Mouse (Mus musculus) frontal cortex, adult 2 months (tissue): ENCODE results near the gene Cdc16. TPM values are rescaled to one million over a fixed set of nuclear protein-coding genes. Genes with fewer than 3 reads are reported as not detected.
"Not testable (repeated sequence)": the region's sequence is repeated elsewhere in the genome, so short reads cannot be mapped to it uniquely, and the experiment has no call there.

Experiments
- DNase-seq, 2 experiments: peaks; one replicate each; pipeline ENCODE4 v3.0.0; 2022; ENCODE audit warnings: low spot score in 1 of 2; ENCODE audit errors: extremely low spot score in 1 of 2
- polyA plus RNA-seq: library from polyadenylated mRNA; depleted of rRNA; stranded (reverse); fragments of >200 nt; gene quantifications from 2 replicates; pipeline ENCODE4 v1.2.3, GENCODE M21; 2012; rRNA removed

The Cdc16 gene
- 61.4 and 61.6 TPM in 2 replicates for polyA plus RNA-seq

DNA sequence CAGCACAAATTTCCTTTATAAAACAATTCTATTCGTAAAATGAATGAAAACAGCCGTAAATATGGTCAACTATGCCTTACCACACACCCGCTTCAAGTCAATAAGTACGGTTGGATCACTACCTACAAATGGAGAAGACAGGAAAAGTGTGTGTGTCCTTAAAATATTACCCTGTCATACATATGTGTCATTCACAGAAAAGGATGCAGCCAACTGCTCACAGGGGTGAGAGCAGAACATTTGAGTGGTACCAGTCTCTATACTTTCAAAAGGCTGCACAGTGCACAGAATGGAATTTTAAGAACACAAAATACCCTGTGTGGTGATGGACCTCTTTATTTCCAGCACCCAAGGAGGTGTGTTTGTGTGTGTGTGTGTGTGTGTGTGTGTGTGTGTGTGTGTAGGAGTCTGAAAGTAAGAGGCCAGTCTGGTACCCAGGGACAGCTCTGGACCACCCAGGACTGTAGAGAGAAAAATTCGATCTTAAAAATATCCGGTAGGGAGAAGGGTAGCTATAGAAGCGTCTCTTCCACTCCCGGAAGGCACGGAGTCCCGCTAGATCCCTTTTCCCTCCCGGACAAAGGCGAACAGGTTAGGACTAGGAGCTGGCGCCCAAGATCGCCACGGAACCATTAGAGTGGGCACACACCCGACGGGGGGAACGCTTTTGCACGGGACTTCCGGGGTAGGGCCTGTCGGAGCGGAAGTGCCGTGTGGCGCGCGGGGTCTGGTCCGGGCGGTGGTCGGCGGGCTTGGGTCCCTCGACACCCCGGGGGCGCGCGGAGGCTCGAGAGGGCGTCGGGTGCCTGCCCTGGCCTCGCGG, at the start of gene Cdc16:
TSS of gene Cdc16 (plus strand) at position 695 of the 823 bp plus-strand sequence.
- peak; percentile 49 to 94 for DNase-seq

DNA sequence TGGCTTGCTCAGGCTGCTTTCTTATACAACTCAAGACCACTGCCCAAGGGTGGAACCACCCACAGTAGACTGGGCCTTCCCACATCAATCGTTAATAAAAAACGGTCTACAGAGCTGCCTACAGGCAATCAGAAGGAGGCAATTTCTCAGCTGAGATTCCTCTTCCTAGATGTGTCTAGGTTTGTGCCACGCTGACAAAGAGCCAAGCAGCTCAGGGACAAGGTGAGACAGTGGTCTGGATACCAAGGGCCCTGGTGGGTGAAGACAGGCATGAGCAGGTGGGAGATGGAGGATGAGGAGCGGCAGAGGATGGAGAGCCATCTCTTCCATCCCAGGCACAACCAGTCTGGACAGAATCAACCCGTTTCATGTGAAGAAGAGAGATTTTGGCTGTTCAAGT, 49.0 kb upstream of the Cdc16 start:
- DNase-seq, result no peak

DNA sequence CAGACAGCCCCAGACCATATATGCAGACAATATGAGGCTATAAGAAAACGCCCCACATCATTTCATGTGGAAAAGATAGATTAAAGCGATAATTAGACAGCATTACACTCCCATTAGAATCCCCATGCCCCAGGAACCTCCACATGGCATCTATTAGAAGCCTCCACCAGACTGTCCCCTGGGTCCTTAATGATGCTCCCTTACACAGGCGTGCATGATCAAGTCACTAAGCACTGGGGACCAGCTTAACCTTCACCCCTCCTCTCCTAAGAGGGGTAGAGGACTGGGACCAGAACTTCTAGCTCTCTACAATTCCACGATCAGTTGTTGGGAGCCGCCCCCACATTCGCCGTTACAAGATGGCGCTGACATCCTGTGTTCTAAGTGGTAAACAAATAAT, 38.5 kb upstream of the Cdc16 start:
- no peak for DNase-seq

DNA sequence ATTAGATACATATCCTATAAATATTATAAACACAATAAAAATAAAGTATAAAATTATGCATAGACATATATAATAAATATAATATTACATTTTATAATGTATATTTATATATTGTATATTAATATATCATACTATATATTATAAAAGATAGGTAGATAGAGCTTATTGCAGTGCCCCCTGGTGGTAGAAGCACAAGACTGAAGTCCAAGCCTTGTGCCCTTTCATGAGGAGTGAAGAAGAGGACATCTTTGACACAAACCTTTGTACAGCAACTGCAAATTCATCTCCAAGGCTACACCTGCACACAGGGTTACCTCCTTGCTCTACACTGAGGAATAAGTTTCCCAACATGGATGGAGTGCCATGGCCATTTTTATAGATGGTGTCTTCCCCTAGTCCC, 31.8 kb upstream of the Cdc16 start:
- DNase-seq, result peak in 1 of 2 experiments; percentile 78

DNA sequence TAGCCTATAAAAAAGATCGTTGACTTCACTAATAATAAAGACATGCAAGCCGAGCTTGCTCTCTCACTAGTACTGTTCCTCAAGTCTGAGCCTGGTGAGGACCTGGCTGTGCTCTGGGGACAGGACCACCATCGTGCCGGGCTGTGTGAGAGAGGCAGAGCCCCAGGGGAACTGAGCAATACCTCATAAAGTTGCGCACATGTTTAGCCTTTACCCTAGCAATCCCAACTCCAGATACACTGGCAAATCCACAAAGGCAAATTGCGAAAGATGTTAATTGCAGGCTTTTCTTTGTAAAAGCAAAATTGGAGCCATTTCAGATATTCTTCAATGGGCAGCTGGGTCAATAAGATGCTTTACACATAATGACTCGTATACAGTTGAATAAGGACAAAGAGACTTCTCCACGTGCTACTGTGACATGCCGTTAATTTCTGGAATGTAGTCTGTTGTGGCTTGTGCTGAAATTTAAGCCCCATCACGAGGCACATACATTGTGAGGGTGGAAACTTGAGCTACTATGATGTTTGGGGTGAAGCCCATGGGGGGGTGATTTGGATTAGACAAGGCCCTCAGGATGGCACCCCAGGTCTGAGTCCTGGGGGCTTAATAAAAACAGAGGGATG, 29.9 kb upstream of the Cdc16 start:
- DNase-seq, result no peak

DNA sequence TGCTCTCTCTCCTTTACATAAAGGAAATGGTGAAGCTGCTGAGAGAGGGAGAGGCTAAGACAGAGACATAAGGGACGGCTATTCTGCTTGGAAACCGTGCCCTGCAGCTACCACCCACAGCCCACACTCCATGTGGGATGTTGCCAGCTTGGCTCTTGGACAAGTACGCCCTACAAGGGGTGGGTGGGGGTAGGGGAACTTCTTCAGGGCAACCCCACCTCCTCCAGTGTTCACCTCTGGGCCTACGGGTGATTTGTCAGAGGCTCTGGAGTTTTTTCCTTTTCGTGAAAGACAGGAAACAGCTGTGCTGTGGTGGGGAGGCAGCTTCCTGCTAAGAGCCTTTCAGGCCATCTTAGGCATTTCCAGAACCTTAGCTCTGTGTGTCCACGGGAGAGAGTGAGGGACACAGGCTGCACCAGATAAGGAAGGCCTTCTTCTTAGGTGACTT, 17.1 kb upstream of the Cdc16 start:
- peak in 1 of 2 experiments; percentile 47 for DNase-seq

DNA sequence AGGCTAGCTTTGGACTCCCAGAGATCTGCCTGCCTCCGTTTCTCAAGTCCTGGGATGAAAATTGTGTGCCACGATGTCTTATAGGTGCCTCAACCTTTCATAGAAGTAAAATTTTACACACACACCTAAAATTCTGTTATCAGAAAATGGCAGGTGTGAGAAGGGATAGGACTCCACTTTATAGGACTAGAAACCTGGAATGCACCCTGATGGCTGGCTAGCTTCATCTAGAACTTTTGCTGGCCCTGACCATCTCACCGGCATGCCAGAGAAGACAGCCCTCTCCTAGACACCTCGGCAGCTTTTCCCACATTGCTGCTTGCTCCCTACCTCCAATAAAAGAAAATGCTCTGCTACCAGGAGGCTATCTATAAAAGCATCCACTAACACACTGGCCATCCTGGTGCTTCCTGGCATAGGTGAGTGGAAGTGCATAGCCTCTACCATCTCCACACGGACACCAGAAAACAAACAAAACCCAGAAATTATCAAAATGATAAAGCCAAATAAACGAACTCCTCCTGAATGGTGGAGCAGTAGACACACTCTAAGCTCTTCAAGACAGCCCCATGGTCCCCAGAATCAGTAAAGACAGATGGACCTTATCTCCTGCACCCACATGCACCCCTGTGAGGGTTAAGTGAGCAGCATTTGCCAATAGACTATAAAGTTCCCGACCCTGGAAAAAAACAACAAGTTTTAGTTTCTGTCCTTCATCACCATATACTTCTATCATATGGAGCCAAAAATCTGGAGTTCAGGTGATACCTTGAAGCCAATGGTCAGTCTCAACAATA, 16.5 kb upstream of the Cdc16 start:
- DNase-seq, result no peak

DNA sequence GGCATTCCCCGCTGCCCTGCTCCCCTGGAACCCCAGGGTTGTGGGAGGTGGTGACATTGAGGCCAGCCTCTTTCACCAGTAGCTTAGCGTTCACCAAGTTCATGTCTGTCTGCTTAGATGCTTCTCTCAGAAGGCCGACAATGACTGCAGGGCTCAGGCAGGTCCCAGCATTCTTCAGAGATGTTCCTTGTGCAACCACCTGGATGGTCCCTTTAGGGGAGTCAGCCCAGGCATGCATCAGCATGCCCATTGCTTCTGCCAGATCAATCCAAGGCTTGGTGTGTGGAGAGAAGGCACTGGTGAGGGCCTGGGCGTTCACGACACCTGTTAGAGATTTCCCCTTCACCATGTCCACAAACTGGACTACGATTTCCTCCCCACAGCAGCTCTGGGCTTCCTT, 11.3 kb upstream of the Cdc16 start:
- not testable (repeated sequence) for DNase-seq

DNA sequence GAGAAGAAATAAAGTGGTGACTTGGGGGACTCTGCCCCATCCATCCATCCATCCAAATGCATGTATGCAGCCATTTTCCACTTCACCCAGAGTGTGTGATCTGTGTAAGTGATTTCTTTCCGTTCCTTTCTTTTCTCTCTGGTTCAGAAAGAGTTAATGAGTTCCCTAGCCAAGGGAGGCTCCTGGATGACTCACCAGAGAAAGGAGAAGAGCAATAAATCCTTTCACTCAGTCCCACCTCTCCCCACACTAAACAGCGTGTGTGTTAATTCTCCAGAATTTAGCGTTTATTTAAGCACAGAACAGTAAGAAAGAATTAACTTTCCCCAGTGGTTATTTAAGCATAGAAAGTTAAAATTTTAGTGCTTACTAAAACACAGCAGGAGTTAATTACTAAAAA, 9.8 kb upstream of the Cdc16 start:
- DNase-seq, result no peak

DNA sequence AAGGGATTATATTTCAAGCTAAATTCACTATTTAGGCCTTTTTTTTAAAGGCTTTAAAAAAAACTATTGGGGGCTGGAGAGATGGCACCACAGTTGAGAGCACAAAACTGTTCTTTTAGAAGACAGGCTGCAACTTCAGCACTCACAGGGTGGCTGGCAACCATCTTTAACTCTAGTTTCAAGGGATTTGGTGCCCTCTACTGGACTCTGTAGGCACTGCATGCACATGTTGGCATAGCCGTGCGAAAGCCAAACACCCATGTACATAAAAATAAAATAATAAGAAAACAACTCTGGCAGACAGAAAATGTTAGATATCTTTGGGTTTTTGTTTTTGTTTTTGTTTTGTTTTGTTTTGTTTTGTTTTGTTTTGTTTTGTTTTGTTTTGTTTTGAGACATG, 3.8 kb upstream of the Cdc16 start:
- DNase-seq, result peak in 1 of 2 experiments; percentile 77

DNA sequence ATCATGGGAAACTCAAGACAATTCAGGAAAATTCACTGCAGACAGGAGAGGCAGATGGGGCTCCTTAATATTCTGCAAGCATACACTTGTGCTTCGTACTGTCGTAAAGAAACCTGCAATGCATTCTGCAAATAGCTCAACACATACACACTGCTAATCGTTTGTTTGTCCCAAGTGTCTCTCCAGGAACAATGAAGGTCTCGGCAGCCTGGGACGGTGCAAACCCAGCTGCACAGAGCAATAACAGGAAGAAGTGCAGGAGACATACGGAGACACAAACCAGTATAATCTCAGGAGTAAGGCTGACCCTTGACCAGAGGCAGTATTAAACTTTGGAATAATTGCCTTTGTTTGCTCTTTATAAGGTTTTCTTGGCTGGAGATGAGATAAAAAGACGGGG, 996 bp upstream of the Cdc16 start:
- no peak for DNase-seq

DNA sequence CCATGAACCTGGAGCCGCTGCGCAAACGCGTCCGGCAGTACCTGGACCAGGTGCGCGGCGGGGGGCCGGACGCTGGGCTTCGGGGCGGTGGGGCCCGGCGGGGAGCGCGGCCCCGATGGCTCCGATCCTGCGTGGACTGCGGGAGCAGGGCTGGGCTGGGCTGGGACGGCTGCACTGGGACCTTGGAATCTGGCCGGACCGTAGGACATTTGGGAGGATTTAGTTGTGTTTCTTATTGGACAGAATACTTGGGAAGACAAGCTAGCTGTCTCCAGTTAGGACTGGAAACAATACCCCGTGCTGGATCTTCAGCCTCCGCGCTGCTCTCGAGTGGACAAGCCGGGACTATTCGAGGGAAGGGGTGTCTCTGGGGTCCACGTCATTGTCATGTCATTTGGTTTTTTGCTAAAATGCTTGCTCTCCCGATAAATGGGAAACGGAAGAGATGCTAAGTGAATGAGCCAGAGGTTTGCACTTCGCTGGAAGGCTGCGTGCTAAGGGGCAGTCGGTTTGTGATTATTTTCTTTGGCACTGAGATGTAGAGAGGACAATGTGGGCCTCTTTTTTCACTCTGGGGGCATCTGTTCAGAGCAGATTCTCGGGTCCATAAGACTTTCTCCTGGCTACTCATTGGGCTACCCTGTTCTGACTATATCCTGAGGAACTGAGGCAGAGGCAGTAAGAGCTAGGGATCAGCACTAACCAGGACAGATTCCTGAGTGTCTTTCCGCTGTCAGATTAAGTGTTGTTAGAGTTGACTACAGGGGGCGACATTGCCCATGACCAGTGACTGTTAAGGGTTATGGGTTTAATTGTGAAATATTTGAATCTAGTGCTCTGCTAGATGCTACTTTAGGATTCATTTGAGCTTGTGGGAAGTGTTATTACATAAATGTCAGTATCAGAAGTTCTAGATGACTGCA, 590 bp downstream of the Cdc16 start:
- DNase-seq, result peak in 1 of 2 experiments; percentile 40

DNA sequence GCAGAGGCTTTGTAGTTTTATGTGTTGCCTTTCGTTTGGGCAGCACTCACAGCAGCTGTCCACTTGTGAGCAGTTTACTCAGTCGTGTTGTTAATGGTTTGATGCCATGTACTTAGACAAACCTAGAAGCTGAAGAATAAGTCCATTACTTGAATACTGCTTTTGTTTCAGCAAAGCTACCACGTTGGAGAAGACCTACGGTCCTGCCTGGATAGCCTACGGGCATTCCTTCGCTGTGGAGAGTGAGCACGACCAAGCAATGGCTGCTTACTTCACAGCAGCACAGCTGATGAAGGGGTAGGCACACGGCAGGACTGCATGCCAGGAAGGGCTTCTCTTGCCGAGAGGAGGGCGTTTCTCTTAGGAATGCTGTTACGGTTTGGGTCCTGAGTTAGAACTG, 11.7 kb downstream of the Cdc16 start:
- no peak for DNase-seq

DNA sequence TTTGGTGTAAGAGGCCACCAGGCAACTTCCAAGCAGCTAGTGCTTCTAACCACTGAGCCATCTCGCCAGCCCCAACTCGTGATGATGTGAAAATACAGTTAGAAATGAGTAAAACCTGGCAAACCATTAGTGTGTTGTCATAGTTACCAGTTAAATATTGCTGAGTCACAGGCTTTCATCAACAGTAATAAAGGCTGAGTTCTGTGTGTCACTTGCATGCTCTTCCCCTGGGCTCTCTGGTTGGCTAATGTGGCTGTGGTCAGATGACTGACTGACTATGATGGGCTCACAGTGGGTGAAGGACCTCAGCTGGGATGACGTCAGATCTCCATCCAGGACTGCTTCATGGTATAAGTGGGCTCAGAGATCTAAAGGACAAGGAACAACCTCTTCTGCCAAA, 23.1 kb downstream of the Cdc16 start:
- no peak for DNase-seq

DNA sequence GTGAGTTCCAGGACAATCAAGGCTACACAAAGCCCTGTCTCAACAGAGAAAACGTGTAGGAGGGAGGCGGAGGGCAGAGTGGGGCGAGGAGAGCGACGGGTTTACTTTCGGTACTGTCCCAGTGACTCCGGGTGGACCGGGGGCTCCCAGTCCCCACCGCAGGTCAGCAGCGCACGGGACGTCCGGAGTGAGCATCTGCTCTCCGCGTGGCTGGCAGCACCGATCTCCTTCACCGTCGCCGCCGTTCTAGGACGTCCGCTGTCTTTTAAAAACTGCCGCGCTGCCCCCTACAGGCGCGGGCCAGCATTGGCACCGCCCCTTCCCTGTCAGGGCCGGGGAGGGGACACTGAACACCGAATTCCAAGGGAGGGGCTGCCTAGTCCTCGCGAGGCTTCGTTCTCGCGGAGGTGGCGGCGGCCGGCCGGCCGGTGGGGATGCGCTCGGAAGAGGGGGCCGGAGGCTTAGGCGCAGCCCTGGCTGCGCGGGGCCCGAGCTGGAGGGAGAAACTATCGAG, 27.8 kb downstream of the Cdc16 start, which contains the start of gene Upf3a:
TSS of gene Upf3a (plus strand) at position 366 of the 514 bp plus-strand sequence.
- peak; percentile 77 to 90 for DNase-seq

DNA sequence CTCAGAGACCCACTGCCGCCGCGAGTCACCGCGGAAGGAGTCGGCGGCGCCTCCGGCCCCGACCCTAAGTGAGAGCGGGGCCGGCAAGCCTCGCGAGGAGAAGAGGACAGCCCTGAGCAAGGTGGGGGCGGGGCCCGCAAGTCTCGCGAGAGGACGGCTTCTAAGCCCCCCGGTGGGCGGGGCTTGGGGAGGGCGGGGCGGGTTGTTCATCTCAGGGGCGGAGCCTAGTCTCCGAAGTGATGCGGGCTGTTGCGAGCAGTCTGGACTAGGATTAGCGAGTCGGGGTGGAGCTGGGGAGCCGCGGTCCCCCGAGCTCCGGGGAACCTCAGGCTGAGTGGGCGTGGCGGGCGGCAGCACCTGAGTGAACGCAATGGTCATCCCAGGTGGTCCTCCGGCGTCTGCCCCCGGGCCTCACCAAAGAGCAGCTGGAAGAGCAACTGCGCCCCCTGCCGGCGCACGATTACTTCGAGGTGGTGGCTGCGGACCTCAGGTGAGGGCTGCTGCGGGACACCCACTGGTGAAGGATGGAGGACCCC, 28.4 kb downstream of the Cdc16 start:
- DNase-seq, result peak; percentile 77 to 96

DNA sequence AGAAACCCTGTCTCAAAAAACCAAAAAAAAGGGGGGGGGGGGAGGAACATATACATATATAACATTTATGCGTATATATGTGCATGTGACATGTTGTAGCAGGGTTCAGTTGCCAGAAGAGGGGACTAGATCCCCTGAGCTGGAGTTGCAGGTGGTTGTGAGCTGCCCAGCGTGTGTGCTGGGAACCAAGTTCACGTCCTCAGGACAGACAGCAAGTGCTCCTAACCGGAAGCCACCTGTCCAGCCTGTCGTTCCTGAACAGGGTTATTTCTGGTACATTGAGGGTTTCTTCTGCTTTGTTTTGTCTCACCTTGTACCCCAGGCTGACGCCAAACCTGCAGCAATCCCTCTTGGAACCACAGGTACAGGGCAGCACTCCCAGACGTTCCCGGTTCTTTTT, 32.1 kb downstream of the Cdc16 start:
- DNase-seq, result no peak

DNA sequence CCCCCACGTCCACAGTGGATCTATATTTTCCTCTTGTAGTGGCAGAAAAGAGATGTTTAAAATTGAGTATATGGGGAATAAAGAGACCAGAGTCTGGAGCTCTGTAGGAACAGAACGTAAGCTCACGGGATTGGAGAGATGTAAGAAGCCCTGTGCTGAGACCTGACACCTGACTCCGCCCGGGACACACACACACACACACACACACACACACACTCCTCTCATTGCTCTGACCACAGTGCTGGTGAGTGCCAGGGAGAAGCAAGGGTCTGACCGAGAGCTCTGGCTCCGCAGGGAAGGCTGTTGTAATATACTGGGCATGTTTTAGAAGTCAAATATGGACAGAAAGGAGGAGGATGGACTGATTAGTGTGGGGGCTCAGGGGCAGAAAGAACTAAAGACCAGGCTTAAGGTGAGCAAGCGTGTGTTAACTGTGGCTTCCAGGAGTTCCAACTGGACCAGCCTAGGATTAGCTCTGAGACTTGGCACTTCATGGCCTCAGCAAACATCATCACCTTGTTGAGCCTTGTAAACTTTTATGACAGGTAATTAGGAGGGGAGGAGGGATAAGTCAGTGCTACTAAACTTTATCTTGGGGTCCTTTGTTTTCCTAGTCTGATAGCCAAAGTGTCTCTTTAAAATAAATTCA, 35.7 kb downstream of the Cdc16 start:
- DNase-seq, result no peak

DNA sequence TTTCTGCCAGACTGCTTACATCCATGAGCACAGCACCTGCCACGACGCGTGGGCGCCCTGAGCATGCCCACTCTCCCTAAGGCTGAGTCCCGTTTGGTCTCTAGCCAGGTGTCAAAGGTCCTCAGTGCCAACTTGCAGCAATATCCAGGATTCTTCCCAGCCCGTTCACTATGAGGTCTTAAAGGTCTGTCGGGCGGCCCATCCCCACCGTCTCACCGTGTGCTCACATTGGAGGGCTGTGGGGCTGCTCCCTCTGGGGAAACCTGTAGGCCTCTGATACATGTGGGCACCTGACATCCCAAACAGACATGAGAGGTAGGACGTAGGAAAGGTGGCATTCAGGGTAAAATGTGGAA, 36.2 kb downstream of the Cdc16 start:
- no peak for DNase-seq
